Mouse (Mus musculus) testis, postnatal 14 days (tissue): ENCODE measurements around the gene Polr2b.

Experiments used
- DNase-seq: peaks from one replicate; pipeline ENCODE4 v3.0.0; 2021; ENCODE audit warnings: low spot score

Polr2b gene

DNA sequence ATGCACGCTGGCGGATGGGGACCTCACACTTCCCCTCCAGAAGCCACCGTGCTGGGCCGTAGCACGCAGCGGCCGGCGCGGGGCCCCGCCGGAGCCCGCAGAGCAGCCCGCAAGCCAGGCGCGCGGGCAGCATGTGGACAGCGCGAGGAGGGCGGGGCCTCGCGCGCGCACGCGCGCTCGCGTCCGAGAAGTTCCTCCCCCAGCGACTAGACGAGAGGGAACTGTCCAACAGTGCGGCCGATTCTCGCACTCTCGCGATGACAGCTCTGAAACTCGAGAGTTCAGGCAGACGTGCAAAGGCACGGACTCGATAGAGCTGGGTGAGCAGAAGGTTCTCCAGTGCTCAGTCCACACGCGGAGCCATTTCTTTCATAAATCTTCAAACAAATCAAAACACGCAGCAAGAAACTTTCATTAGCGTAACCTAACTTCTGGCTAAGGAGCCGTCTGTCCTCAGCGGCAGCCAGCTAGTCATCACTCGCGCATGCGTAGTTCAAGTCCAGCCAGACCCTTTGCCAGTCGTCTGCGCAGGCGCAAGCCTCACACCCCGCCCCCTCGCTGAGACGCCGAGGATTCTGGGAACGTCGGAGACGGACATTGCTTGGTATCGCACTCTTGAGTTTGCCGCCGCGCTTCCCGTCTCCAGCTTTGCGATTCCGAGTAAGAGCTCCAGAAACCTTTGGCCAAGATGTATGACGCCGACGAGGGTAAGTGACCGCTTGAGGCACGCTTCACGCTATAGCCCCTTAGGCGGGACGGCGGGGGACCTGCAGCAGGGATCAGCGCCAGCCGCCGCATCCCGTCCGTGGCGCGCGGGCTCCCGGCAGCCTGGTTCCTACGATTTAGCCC lies at the start of gene Polr2b, which contains the start of gene Noa1:
TSS of gene Polr2b (plus strand) at position 224 of the 849 bp plus-strand sequence.
TSS of gene Noa1 (minus strand) at position 161 of the 849 bp plus-strand sequence.
- peak; percentile 98 for DNase-seq

GRCm38 (mm10) chr5:77261137-77261536 lies 48.8 kb upstream of the Polr2b start:
- no peak for DNase-seq

DNA sequence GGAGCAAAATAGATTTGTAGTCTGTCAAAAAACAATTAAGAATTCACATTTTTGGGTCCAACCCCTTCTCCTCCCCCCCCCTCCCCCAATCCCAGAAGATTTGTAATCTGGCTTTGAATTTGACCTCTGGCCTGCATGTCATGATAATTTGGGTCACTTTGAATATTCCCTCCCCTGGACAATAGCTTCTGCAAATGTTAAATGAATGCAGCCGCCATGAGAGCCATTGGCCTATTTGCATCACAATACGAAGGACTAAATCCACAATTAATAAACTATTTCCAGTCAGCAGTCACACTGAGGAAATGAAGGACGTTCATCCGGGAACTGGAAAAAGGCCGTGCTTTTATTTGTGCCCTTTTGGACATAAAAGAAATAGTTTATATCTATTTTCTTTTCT lies 47.8 kb upstream of the Polr2b start:
- DNase-seq = no peak

DNA sequence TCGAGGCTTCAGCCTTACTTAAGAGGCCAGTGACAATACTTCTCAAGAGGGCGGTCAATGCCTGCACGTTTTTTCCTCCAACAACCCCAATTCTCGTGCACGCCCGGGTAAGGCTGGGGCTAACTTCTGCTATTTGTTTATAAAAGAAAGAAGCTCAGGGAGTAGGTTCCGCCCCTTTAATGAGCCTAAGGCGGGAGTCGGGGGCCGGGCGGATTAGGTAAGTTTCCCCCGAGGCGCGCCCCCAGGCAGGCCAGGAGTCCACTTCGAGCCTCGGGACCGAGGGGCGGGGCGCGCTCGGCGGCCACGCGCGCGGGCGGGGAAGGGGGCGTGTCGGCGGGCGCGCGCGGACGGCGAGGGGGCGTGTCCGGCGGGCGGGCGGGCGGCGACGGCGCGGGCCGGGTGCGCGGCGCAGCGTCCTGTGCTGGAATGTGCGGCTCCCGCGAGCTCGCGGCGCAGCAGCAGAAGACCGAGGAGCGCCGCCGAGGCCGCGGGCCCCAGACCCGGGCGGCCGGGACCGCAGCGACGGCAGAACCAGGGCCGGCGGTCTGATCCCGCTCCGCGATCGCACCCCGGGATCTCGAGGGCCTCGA lies 44.8 kb upstream of the Polr2b start, which contains the start of gene Rest:
TSS of gene Rest (plus strand) at position 411 of the 590 bp plus-strand sequence.
- DNase-seq = peak; percentile 84

DNA sequence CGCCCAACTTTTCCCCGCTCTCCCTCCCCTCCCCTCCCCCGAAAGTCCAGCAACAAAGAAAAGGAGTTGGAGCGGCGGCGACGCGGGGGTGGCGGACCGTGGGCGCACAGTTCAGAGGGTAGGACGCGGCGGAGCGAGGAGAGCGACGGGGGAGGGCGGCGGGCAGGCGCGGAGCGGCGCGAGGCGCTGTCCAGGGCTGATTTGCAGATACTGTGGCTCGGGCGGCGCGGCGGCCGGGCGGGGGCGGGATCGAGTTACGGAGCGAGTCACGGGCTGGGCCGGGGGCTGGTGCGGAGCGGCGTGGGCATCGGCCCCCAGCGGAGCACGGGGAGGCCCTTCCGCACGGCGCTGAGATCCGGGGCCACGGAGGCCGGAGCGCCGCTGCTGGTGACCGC lies 44.3 kb upstream of the Polr2b start:
- DNase-seq = peak; percentile 82

DNA sequence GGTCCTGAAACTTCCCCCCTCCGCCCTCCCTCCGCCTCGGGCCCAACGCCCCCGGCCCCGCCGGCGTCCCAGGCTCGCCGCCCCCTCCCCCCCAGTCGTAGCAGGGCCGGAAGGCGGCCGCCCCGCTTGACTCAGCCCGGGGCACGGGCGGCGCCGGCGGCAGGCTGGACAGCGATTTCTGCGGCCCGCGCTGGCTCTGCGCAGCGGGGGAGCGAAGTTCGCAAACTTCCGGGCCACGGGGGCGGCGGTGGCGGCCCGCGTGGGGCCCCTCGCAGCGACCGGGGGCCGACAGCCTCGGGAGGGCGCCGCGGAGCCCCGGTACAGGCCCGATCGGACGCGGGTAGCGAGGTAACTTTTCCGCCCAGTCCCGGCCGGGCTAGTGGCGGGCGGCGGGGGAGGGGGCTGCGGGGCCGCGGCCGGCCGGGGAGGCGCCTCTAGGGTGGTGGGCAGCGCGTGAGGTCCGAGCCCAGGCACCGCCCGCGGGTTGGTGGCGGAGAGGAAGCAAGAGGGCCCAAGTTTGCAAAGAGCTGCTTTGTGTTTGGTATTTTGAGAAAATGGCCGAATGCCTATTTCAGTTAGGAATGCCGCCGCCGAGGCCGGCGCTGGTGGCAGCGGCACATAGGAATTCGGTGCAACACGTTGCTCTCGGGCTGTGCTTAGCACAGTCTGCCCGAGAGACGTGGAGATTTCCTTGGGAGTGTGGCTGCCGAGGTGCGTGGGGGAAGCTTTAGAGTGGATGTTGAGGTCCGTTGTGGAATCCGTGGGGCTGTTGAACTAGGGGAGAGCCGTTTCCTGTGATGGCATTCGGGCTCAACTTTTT lies 43.7 kb upstream of the Polr2b start:
- peak; percentile 55 for DNase-seq

GRCm38 (mm10) chr5:77266886-77267401 lies 43.0 kb upstream of the Polr2b start:
- DNase-seq = no peak

GRCm38 (mm10) chr5:77267441-77267840 lies 42.5 kb upstream of the Polr2b start:
- DNase-seq = no peak

GRCm38 (mm10) chr5:77267957-77268624 lies 41.9 kb upstream of the Polr2b start:
- no peak for DNase-seq

DNA sequence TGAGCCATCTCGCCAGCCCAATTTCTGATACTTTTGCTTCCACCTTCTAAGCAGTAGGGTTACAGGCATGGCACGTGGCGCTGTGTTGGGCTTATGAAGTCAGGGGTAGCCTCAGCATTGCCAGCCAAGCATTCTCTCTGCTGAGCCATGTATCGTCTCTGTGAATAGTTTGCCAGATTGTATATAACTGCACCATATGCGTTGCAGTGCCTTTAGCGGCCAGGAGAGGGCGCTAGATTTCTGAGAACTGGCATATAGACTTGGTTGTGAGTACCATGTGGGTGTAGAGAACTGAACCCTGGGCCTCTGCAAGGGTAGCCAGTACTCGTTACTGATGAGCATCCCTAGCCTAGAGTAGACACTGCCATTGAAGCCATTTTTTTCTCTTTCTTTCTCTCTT lies 40.5 kb upstream of the Polr2b start:
- peak; percentile 55 for DNase-seq

- DNase-seq = no peak
These were observed 36.8 kb upstream of the Polr2b start for GRCm38 (mm10) chr5:77273151-77273550.

DNA sequence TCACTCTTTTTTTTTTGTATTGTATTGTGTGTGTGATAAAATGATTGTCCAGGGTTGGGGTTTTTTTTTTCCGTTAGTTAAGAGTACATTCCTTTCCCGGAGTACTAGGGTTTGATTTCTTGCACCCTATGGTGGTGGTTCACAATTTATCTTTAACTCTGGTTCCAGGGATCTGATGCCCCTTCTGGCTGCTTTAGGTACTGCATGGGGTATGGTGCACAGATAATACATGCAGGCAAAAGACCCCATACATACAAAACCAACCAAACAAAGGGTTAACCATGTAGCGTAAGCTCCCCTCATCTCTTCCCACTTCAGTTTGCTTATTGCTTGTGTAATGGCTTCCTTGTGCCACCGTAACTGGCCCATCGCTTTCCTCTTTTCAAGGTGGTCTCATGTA lies 34.0 kb upstream of the Polr2b start:
- no peak for DNase-seq

GRCm38 (mm10) chr5:77277204-77277603 lies 32.7 kb upstream of the Polr2b start:
- DNase-seq = no peak

- DNase-seq = no peak
These were observed 28.3 kb upstream of the Polr2b start for GRCm38 (mm10) chr5:77281518-77282174.

DNA sequence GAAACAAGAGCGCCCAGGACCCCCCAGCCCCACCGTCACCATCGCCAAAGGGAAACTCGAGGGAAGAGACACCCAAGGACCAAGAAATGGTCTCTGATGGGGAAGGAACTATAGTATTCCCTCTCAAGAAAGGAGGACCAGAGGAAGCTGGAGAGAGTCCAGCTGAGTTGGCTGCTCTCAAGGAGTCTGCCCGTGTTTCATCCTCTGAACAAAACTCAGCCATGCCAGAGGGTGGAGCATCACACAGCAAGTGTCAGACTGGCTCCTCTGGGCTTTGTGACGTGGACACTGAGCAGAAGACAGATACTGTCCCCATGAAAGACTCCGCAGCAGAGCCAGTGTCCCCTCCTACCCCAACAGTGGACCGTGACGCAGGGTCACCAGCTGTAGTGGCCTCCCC lies 27.7 kb upstream of the Polr2b start:
- DNase-seq = no peak

DNA sequence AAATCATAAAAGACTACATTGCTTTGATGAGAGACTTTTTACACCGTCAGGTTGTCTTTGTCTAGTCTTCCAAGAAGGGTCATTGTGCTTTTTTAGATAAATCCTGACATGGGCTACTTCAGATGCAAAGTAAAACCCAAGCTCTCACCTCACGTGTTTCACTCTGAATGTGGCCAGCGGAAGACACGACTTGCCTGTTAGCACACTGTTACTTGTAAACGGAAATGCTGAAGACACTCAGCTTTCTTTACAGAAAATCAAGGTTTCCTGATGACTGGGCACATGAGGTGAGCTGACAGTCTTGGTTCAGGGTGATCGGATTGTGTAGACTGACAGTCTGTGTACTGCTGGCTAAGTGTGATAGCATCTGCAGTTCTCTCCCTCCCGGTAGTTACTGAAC lies 24.3 kb upstream of the Polr2b start:
- no peak for DNase-seq

GRCm38 (mm10) chr5:77286904-77287303 lies 23.0 kb upstream of the Polr2b start:
- no peak for DNase-seq

DNA sequence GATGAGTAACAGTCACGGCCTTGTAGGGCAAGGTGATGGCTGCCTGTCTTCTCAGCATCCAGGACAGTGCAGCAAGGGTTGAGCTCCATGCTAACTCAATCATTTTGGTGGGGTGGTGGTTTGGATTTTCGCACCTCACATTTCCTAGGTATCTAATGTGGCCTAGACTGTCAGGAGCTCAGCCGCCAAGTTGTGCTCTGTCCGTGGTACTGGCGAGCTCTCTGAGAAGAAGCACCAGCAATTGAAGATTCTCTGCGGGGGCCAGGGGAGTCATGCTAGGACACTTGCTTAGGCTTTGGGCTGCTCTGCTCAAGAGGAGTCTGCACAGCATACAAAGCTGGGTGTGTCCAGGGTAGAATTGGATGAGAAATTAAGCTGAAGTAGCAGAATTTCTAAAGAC lies 22.0 kb upstream of the Polr2b start:
- DNase-seq = no peak

DNA sequence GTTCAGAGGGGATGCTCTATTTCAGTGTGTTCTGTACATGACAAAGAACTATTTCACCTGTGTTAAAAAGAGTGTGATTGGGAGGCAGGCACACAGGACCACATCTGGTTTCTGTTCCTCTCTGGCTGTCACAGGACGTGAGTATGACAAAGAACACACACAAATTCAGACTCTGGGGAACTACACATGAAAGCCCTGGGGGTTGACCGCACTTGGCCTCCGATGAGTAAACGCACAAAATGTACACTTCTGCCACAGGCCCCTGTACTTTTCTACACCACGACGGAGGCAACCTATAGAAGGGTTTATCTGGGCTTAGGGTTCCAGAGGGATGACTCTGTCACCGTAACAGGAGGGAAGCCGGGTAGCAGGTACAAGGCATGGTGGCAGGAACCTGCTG lies 20.3 kb upstream of the Polr2b start:
- no peak for DNase-seq

DNA sequence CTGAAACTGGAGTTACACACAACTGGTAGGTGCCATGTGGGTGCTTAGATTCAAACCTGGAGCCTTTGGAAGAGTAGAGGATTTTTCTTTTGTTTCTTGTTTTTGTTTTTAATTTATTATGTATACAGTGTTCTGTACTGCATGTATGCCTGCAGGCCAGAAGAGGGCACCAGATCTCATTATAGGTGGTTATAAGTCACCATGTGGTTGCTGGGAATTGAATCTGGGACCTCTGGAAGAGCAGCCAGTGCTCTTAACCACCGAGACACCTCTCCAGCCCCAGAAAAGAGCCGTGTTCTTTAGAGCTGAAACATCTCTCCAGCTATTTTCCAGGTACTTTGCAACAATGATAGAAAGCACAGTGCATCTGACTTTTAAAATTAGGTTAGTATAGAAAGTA lies 19.3 kb upstream of the Polr2b start:
- DNase-seq = no peak

- DNase-seq = no peak
These were observed 17.0 kb upstream of the Polr2b start for GRCm38 (mm10) chr5:77292803-77293522.
